Mouse (Mus musculus) embryonic facial prominence, embryonic 14.5 days (tissue): ENCODE data around the gene Coa3. TPM values are rescaled to one million over a fixed set of nuclear protein-coding genes. Genes with fewer than 3 reads are reported as not detected.
A peak's percentile ranks its signal among the peaks of the same experiment; 100 is the strongest.

Experiments
- ATAC-seq: fragments of 200-750 bp; cut with Nextera tagmentation; 2 replicates; pipeline ENCODE4 v1.8.0; 2017; ENCODE audit warnings: low read depth, moderate number of reproducible peaks, moderate TSS enrichment
- DNase-seq: peaks from one replicate; pipeline ENCODE4 v3.0.0-alpha.2; 2015; ENCODE audit warnings: low spot score
- H3K27ac ChIP-seq: fragments of 300-500 bp; sonication (generic); replicated peaks from 2 replicates; pipeline ENCODE4 v1.5.1; 2014; ENCODE audit warnings: low read depth, mild to moderate bottlenecking, low read length, moderate library complexity
- H3K27me3 ChIP-seq: fragments of 300-500 bp; sonication (generic); replicated peaks from 2 replicates; pipeline ENCODE4 v1.6.1; 2014; ENCODE audit warnings: low read length; ENCODE audit not compliant: control insufficient read depth, insufficient read depth
- H3K36me3 ChIP-seq: fragments of 300-500 bp; sonication (generic); 2 replicates; pipeline ENCODE4 v1.6.1; 2014; ENCODE audit warnings: low read length, mixed read lengths; ENCODE audit not compliant: control insufficient read depth, insufficient read depth
- H3K4me1 ChIP-seq: fragments of 300-500 bp; sonication (generic); 2 replicates; pipeline ENCODE4 v1.6.1; 2014; ENCODE audit warnings: antibody characterized with exemption, low read length; ENCODE audit not compliant: control insufficient read depth, insufficient read depth
- H3K4me2 ChIP-seq: fragments of 300-500 bp; sonication (generic); 2 replicates; pipeline ENCODE4 v1.6.1; 2014; ENCODE audit warnings: low read depth, mild to moderate bottlenecking, low read length, moderate library complexity, mixed read lengths
- H3K4me3 ChIP-seq: fragments of 300-500 bp; sonication (generic); 2 replicates; pipeline ENCODE4 v1.5.1; 2014; ENCODE audit warnings: low read depth, mild to moderate bottlenecking, low read length
- H3K9ac ChIP-seq: fragments of 300-500 bp; sonication (generic); 2 replicates; pipeline ENCODE4 v1.6.1; 2014; ENCODE audit warnings: low read depth, mild to moderate bottlenecking, low read length, moderate library complexity, mixed read lengths
- H3K9me3 ChIP-seq: fragments of 300-500 bp; sonication (generic); 2 replicates; pipeline ENCODE4 v1.6.1; 2016; ENCODE audit warnings: low read length; ENCODE audit not compliant: control insufficient read depth
- WGBS: fragments of 180-500 bp; shearing (Covaris S2); extraction: QIAGEN DNeasy Blood & Tissue Kit; methylation state at CpG from one replicate; pipeline ENCODE4 v1.1.7; 2014; 5-methylcytosine and 5-hydroxymethylcytosine counted together
- polyA plus RNA-seq: library from polyadenylated mRNA; unstranded; fragments of >200 nt; fragmentation: Nextera tagmentation; extraction: Ambion mirVana; gene quantifications from 2 replicates; pipeline ENCODE4 v1.2.1, GENCODE M21; 2014

The Coa3 gene
- polyA plus RNA-seq, 1 experiment from 2014 or later: 180 TPM

- Histone ChIP-seq H3K4me1 (peaks cover 38% of the 10 kb centered on the region), H3K4me3 (peak overlapping the region; percentile 61), H3K9ac (peak overlapping the region; percentile 45; the same call in 1 of the 2 replicates), H3K27me3 (peaks cover 45% of the 10 kb centered on the region), H3K9me3 (no peaks in the 10 kb centered on the region), H3K4me2 (peak overlapping the region; percentile 95), H3K36me3 (0 out of 2 replicates have a peak, but pooled peaks cover 5% of the 10 kb centered on the region), H3K27ac (no peak overlapping the region)
- DNase-seq (no peak), ATAC-seq (no peak)
- 4% methylated on average over 24 of the region's 24 CpGs for WGBS
Measured at GRCm38 (mm10) chr11:101262272-101262967, 16.5 kb downstream of the Coa3 start.

GRCm38 (mm10) chr11:101260826-101261380 lies 18.0 kb downstream of the Coa3 start:
- H3K36me3 ChIP-seq: 0 out of 2 replicates have a peak, but pooled peaks cover 12% of the 10 kb centered on the region

GRCm38 (mm10) chr11:101259948-101260825 lies 18.7 kb downstream of the Coa3 start, which contains the start of gene Wnk4:
Gene Wnk4, plus strand, starts transcription at chr11:101260567.
- Histone ChIP-seq H3K27me3 (peaks cover 38% of the 10 kb centered on the region), H3K27ac (peak within 1 kb of the TSS; percentile 70), H3K36me3 (0 out of 2 replicates have a peak, but pooled peaks cover 14% of the 10 kb centered on the region), H3K4me2 (peak within 1 kb of the TSS; percentile 95), H3K9me3 (no peaks in the 10 kb centered on the region), H3K4me1 (peaks cover 37% of the 10 kb centered on the region), H3K4me3 (peak within 1 kb of the TSS; percentile 61), H3K9ac (peak within 1 kb of the TSS; percentile 70)
- whole genome bisulfite sequencing: under 1% methylated on average over 20 of the region's 43 CpGs
- ATAC-seq (peak; percentile 89), DNase-seq (peak; percentile 89)

More at GRCm38 (mm10) chr11:101260826-101261380, 18.0 kb downstream of the Coa3 start:
- Histone ChIP-seq H3K4me2 (peak overlapping the region; percentile 95), H3K4me3 (peak overlapping the region; percentile 61), H3K9me3 (no peaks in the 10 kb centered on the region), H3K9ac (peak overlapping the region; percentile 70), H3K27ac (peak overlapping the region; percentile 70), H3K27me3 (peaks cover 43% of the 10 kb centered on the region), H3K4me1 (peaks cover 38% of the 10 kb centered on the region)
- peak; percentile 52; the same call in 1 of the 2 replicates for ATAC-seq
- no peak for DNase-seq
- WGBS: under 1% methylated on average over 22 of the region's 30 CpGs

- Histone ChIP-seq H3K27me3 (peaks cover 30% of the 10 kb centered on the region), H3K36me3 (0 out of 2 replicates have a peak, but pooled peaks cover 14% of the 10 kb centered on the region), H3K4me3 (peak overlapping the region; percentile 61; the same call in 1 of the 2 replicates), H3K27ac (peak overlapping the region; percentile 70), H3K9ac (peak overlapping the region; percentile 70; the same call in 1 of the 2 replicates), H3K4me2 (peak overlapping the region; percentile 95), H3K9me3 (no peaks in the 10 kb centered on the region), H3K4me1 (peaks cover 30% of the 10 kb centered on the region)
- ATAC-seq (no peak), DNase-seq (peak; percentile 75)
- 26% methylated on average over 6 of the region's 6 CpGs for WGBS
Measured at GRCm38 (mm10) chr11:101259261-101259712, 19.6 kb downstream of the Coa3 start.

- Histone ChIP-seq H3K27me3 (peaks cover 1% of the 10 kb centered on the region; the same call in 1 of the 2 replicates), H3K4me2 (no peak overlapping the region), H3K9ac (no peak overlapping the region), H3K36me3 (0 out of 2 replicates have a peak, but pooled peaks cover 14% of the 10 kb centered on the region), H3K4me3 (no peak overlapping the region), H3K27ac (no peak overlapping the region), H3K9me3 (no peaks in the 10 kb centered on the region), H3K4me1 (peaks cover 23% of the 10 kb centered on the region)
- 88% methylated on average over 13 of the region's 13 CpGs for WGBS
- ATAC-seq (no peak), DNase-seq (no peak)
Measured at GRCm38 (mm10) chr11:101255826-101256775, 22.8 kb downstream of the Coa3 start.

- DNase-seq (peak; percentile 93), ATAC-seq (peak; percentile 85)
- Histone ChIP-seq H3K9ac (peak within 1 kb of the TSS; percentile 89), H3K27me3 (no peaks in the 10 kb centered on the region), H3K36me3 (0 out of 2 replicates have a peak, but pooled peaks cover 14% of the 10 kb centered on the region), H3K4me1 (peaks cover 6% of the 10 kb centered on the region), H3K27ac (peak within 1 kb of the TSS; percentile 87), H3K4me3 (peak within 1 kb of the TSS; percentile 76), H3K9me3 (no peaks in the 10 kb centered on the region), H3K4me2 (peak within 1 kb of the TSS; percentile 81)
- WGBS: 0% methylated on average over 25 of the region's 40 CpGs
Measured at GRCm38 (mm10) chr11:101253613-101254389, 25.1 kb downstream of the Coa3 start, which contains the start of gene Vps25. Gene Vps25, plus strand, starts transcription at chr11:101253707.

GRCm38 (mm10) chr11:101252941-101253340 lies 26.0 kb downstream of the Coa3 start:
- ATAC-seq (no peak), DNase-seq (peak; percentile 24)
- Histone ChIP-seq H3K27ac (peak overlapping the region; percentile 87), H3K4me1 (peaks cover 6% of the 10 kb centered on the region), H3K9ac (peak overlapping the region; percentile 89), H3K36me3 (0 out of 2 replicates have a peak, but pooled peaks cover 14% of the 10 kb centered on the region), H3K4me2 (peak overlapping the region; percentile 81), H3K4me3 (peak overlapping the region; percentile 76), H3K9me3 (no peaks in the 10 kb centered on the region), H3K27me3 (no peaks in the 10 kb centered on the region)
- WGBS: 9% methylated on average over 7 of the region's 7 CpGs
